Comparison of ENCODE assay signal across 8 mouse cellular contexts in the genomic region with DNA sequence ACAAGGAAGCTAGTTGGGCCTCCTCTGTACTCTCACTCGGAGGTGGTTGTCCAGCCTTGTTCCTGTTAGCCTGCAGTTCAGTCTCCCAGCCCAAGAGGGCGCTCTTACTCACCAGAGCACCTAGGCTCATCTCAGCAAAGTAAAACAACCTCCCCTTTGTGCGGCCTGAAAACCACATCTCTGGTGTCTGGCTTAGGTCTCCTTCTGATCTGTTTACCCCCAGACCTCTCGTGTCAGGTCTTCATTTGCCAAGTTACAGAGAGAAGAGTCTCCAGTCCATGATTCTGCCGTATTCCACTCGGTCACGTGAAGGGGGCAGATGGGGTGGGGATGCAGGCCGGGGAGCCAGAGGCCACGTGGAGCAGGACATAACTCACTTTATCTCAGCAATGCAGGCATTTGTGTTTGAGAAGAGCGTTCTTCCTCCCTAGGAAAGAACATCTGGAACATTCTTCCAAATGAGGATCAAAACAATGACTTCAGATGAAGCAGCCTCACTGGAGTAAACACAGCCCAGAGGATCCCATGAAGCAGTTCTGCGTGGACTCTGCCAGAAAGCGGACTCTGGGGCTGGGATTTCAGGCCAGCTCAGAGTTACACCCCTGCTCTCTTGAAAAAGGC. TPM values are rescaled to one million over a fixed set of nuclear protein-coding genes. Genes with fewer than 3 reads are reported as not detected.
DNase-seq lines count a peak whose midpoint lies in the region; ATAC-seq and TF ChIP-seq lines count a peak whose summit lies in the region.

No protein-coding gene starts in this region.

- H3K27me3 ChIP-seq in heart, adult 2 months (ENCODE audit: control insufficient read depth, insufficient read depth, low read length), result no peaks in the 10 kb centered on the region
- H3K27me3 ChIP-seq in kidney, postnatal 0 days (ENCODE audit: insufficient read depth, low read length), result no peaks in the 10 kb centered on the region
- no peaks in the 10 kb centered on the region for H3K27me3 ChIP-seq in liver, embryonic 14.5 days (ENCODE audit: control insufficient read depth, insufficient read depth, low read length)

- peak; percentile 93 for TF ChIP-seq CTCF in heart, adult 2 months (IDR thresholded peaks at IDR 0.05)
- TF ChIP-seq CTCF in kidney, postnatal 0 days (IDR thresholded peaks at IDR 0.05; ENCODE audit: low read depth), result peak; percentile 89
- peak; percentile 87 for TF ChIP-seq CTCF in liver, embryonic 14.5 days (IDR thresholded peaks at IDR 0.05; ENCODE audit: low read depth)

- H3K36me3 ChIP-seq in heart, adult 2 months (ENCODE audit: control insufficient read depth, insufficient read depth, low read length), result no peaks in the 10 kb centered on the region
- no peaks in the 10 kb centered on the region for H3K36me3 ChIP-seq in kidney, postnatal 0 days (ENCODE audit: insufficient read depth, low read length)
- no peaks in the 10 kb centered on the region for H3K36me3 ChIP-seq in liver, embryonic 14.5 days (replicated peaks; ENCODE audit: control insufficient read depth, insufficient read depth, low read depth)

- peak overlapping the region; percentile 75 for H3K27ac ChIP-seq in heart, adult 2 months
- H3K27ac ChIP-seq in kidney, postnatal 0 days, result peak overlapping the region; percentile 80
- H3K27ac ChIP-seq in liver, embryonic 14.5 days, result no peak overlapping the region

- 43% methylated on average over 12 of the region's 12 CpGs for WGBS in heart, adult 2 months
- WGBS in kidney, postnatal 0 days, result 37% methylated on average over 12 of the region's 12 CpGs
- 38% methylated on average over 12 of the region's 12 CpGs for WGBS in liver, embryonic 14.5 days (ENCODE audit: insufficient replicate concordance)

- H3K4me1 ChIP-seq in heart, adult 2 months (ENCODE audit: control insufficient read depth, insufficient read depth, low read length), result peaks cover 17% of the 10 kb centered on the region
- no peaks in the 10 kb centered on the region for H3K4me1 ChIP-seq in kidney, postnatal 0 days (replicated peaks; ENCODE audit: insufficient read depth, low read length)
- H3K4me1 ChIP-seq in liver, embryonic 14.5 days (replicated peaks; ENCODE audit: control insufficient read depth in 2 of 2, insufficient read depth in 2 of 2, low read length in 1 of 2), result no peaks in the 10 kb centered on the region

- H3K9me3 ChIP-seq in kidney, postnatal 0 days (replicated peaks; ENCODE audit: low read length), result no peaks in the 10 kb centered on the region
- H3K9me3 ChIP-seq in liver, embryonic 14.5 days (ENCODE audit: control insufficient read depth, low read length), result no peaks in the 10 kb centered on the region

- TF ChIP-seq POLR2A in heart, adult 2 months (IDR thresholded peaks at IDR 0.05; ENCODE audit: insufficient read depth, low read depth, low read length), result no peak

- H3K9ac ChIP-seq in heart, adult 2 months (ENCODE audit: low read depth, low read length), result no peak overlapping the region
- H3K9ac ChIP-seq in kidney, postnatal 0 days (ENCODE audit: low read depth, low read length), result no peak overlapping the region
- H3K9ac ChIP-seq in liver, embryonic 14.5 days (replicated peaks), result no peak overlapping the region

- ATAC-seq in kidney, postnatal 0 days (replicated peaks; ENCODE audit: low FRiP score, low read depth), result no peak; the same call in 1 of the 2 replicates
- no peak for ATAC-seq in liver, embryonic 14.5 days (ENCODE audit: insufficient read depth)

- TF ChIP-seq EP300 in heart, adult 2 months (IDR thresholded peaks at IDR 0.05; ENCODE audit: insufficient read depth, low read depth, low read length), result no peak
- TF ChIP-seq EP300 in liver, embryonic 14.5 days (IDR thresholded peaks at IDR 0.05; ENCODE audit: low read depth), result no peak

- no peak overlapping the region for H3K4me2 ChIP-seq in kidney, postnatal 0 days (ENCODE audit: low read length)
- H3K4me2 ChIP-seq in liver, embryonic 14.5 days (ENCODE audit: low read depth), result no peak overlapping the region

- no peaks in the 10 kb centered on the region for H3K79me2 ChIP-seq in heart, adult 2 months (replicated peaks; ENCODE audit: control insufficient read depth, insufficient read depth, low read length)

- peak; percentile 53 for DNase-seq in 3134 (ENCODE audit: extremely low read depth, insufficient read length, low spot score)
- DNase-seq in NIH3T3 (ENCODE audit: low read depth), result peak; percentile 88
- peak; percentile 48 to 63 for DNase-seq in cerebellum, postnatal 4 days (ENCODE audit: low spot score in 2 of 2)
- DNase-seq in heart, adult 2 months, result peak; percentile 85 to 87
- peak; percentile 89 for DNase-seq in kidney, postnatal 0 days (ENCODE audit: low spot score)
- DNase-seq in liver, embryonic 14.5 days (ENCODE audit: low read depth in 3 of 3, low spot score in 3 of 3), result peak in 2 of 3 experiments; percentile 22 to 33
- DNase-seq in ovary, postnatal 36 days (ENCODE audit: low spot score), result peak; percentile 82
- peak; percentile 70 for DNase-seq in thymus, postnatal 14 days

- intact Hi-C loops in heart, adult 2 months (cut with DNase I), result loop anchor here (1.0 to 2.0 kb wide), 2 partner anchors 37 to 65 kb away; no protein-coding TSS in a partner anchor

- no peak overlapping the region for H3K4me3 ChIP-seq in heart, adult 2 months
- no peak overlapping the region for H3K4me3 ChIP-seq in kidney, postnatal 0 days (replicated peaks; ENCODE audit: low read depth, low read length)
- H3K4me3 ChIP-seq in liver, embryonic 14.5 days (ENCODE audit: insufficient read depth in 1 of 2, low read depth in 2 of 2, low read length in 2 of 2), result no peak overlapping the region

RNA-seq across cellular contexts. Expression of gene Lect2, which starts 27.5 kb away (rescaled TPM):
- total RNA-seq in heart, adult 2 months (2021), result not detected
- polyA plus RNA-seq in heart, adult 2 months (2012; rRNA removed), result not detected in 2 replicates
- polyA plus RNA-seq in kidney, postnatal 0 days (2015; fragmentation: Nextera tagmentation; extraction: Ambion mirVana), result 0.88 and 1.2 TPM in 2 replicates
- 22.5 and 29.8 TPM in 2 replicates for polyA plus RNA-seq in liver, embryonic 14.5 days (2012; rRNA removed)
- polyA plus RNA-seq in liver, embryonic 14.5 days (2014; fragmentation: Nextera tagmentation; extraction: Ambion mirVana), result 53.1 and 57.7 TPM in 2 replicates

RNA-seq across cellular contexts. Expression of gene Tgfbi, which starts 33.5 kb away (rescaled TPM):
- 10 to 100 TPM; 19.7 to 20.9 TPM for total RNA-seq in heart, adult 2 months (2021)
- polyA plus RNA-seq in heart, adult 2 months (2012; rRNA removed), result 22.1 and 22.2 TPM in 2 replicates
- polyA plus RNA-seq in kidney, postnatal 0 days (2015; fragmentation: Nextera tagmentation; extraction: Ambion mirVana), result 116 and 133 TPM in 2 replicates
- polyA plus RNA-seq in liver, embryonic 14.5 days (2012; rRNA removed), result 5.0 and 6.1 TPM in 2 replicates
- 6.1 and 6.7 TPM in 2 replicates for polyA plus RNA-seq in liver, embryonic 14.5 days (2014; fragmentation: Nextera tagmentation; extraction: Ambion mirVana)

RNA-seq across cellular contexts. Expression of gene Fbxl21, which starts 53.5 kb away (rescaled TPM):
- under 1 TPM; 0.68 to 0.97 TPM for total RNA-seq in heart, adult 2 months (2021)
- 0.29 and 0.31 TPM in 2 replicates for polyA plus RNA-seq in heart, adult 2 months (2012; rRNA removed)
- 2.7 and 2.8 TPM in 2 replicates for polyA plus RNA-seq in kidney, postnatal 0 days (2015; fragmentation: Nextera tagmentation; extraction: Ambion mirVana)
- 0.28 and 0.35 TPM in 2 replicates for polyA plus RNA-seq in liver, embryonic 14.5 days (2012; rRNA removed)
- polyA plus RNA-seq in liver, embryonic 14.5 days (2014; fragmentation: Nextera tagmentation; extraction: Ambion mirVana), result 0.63 and 1.0 TPM in 2 replicates

Comparison
In these comparisons a context has a peak if more than half of its experiments do, and no peak if none do; other contexts are left out.
1. DNase-seq: peak in every context shown above with its lines; median percentile 89 in kidney, postnatal 0 days; 88 in NIH3T3; 86 in heart, adult 2 months; 82 in ovary, postnatal 36 days; 70 in thymus, postnatal 14 days; 56 in cerebellum, postnatal 4 days; 53 in 3134; 28 in liver, embryonic 14.5 days.
2. RNA of gene Lect2, which starts 27.5 kb away (polyA plus RNA-seq): 22.5 to 57.7 TPM in liver, embryonic 14.5 days; 0.88 to 1.2 TPM in kidney, postnatal 0 days and not detected in heart, adult 2 months; every median in the first group is over 10 times any median in the second.
3. Peak in every context shown above with its lines, with median percentiles within 50 percentile points of each other: CTCF ChIP-seq.